Mouse (Mus musculus) liver, embryonic 13.5 days (tissue): ENCODE results near the gene Mindy1. TPM values are rescaled to one million over a fixed set of nuclear protein-coding genes. Genes with fewer than 3 reads are reported as not detected.

Experiments used
- ATAC-seq: fragments of 200-750 bp; cut with Nextera tagmentation; 2 replicates; pipeline ENCODE4 v1.8.0; 2017; ENCODE audit warnings: low read depth, mild to moderate bottlenecking, moderate number of reproducible peaks, moderate library complexity
- DNase-seq: peaks from one replicate; pipeline ENCODE4 v3.0.0; 2022
- H3K27ac ChIP-seq: fragments of 300-500 bp; sonication (generic); 2 replicates; pipeline ENCODE4 v1.5.1; 2015; ENCODE audit warnings: moderate library complexity, mild to moderate bottlenecking, inconsistent platforms
- H3K27me3 ChIP-seq: fragments of 300-500 bp; sonication (generic); 2 replicates; pipeline ENCODE4 v1.6.1; 2015; ENCODE audit warnings: mild to moderate bottlenecking, inconsistent platforms
- H3K36me3 ChIP-seq: fragments of 300-500 bp; sonication (generic); 2 replicates; pipeline ENCODE4 v1.6.1; 2015; ENCODE audit warnings: mild to moderate bottlenecking, inconsistent platforms
- H3K4me1 ChIP-seq: fragments of 300-500 bp; sonication (generic); replicated peaks from 2 replicates; pipeline ENCODE4 v1.6.1; 2015; ENCODE audit warnings: inconsistent platforms
- H3K4me2 ChIP-seq: fragments of 300-500 bp; sonication (generic); 2 replicates; pipeline ENCODE4 v1.6.1; 2015; ENCODE audit warnings: inconsistent platforms, mild to moderate bottlenecking, moderate library complexity
- H3K4me3 ChIP-seq: fragments of 300-500 bp; sonication (generic); replicated peaks from 2 replicates; pipeline ENCODE4 v1.5.1; 2015; ENCODE audit warnings: mild to moderate bottlenecking, inconsistent platforms
- H3K9ac ChIP-seq: fragments of 300-500 bp; sonication (generic); 2 replicates; pipeline ENCODE4 v1.6.1; 2015; ENCODE audit warnings: mild to moderate bottlenecking, inconsistent platforms
- H3K9me3 ChIP-seq: fragments of 300-500 bp; sonication (generic); replicated peaks from 2 replicates; pipeline ENCODE4 v1.6.1; 2016; ENCODE audit warnings: inconsistent platforms
- WGBS: fragments of 180-500 bp; shearing (Covaris S2); methylation state at CpG from one replicate; pipeline ENCODE4 v1.1.7; 2015; ENCODE audit not compliant: insufficient replicate concordance; 5-methylcytosine and 5-hydroxymethylcytosine counted together
- polyA plus RNA-seq: library from polyadenylated mRNA; unstranded; fragments of >200 nt; fragmentation: Nextera tagmentation; extraction: Ambion mirVana; gene quantifications from 2 replicates; pipeline ENCODE4 v1.2.1, GENCODE M21; 2015

The Mindy1 gene
- polyA plus RNA-seq, 1 experiment from 2014 or later, result 17.0 TPM

- ATAC-seq (no peak), DNase-seq (no peak)
- peaks cover 51% of the 10 kb centered on the region for H3K4me1 ChIP-seq
These were observed 3.5 kb downstream of the Mindy1 start for GRCm38 (mm10) chr3:95284501-95285281.

DNA sequence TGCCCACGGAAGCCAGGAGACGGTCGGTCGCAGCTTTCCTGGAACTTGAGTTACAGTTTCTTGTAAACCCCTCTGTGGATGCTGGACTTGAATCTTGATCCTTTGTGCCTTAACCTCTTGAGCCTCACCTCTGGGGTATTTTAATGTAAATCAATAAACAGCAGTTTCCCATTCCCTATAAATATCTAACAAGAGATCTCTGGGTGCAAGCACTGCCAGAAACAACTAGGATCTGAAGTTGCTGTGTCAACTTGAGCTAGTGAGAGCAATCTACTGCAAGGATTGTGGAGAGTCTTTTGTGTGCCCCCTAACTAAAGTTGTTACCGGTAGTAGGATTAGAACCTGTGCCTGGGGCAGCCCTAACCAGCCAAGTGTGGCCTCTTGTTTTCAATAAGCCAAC lies 4.2 kb downstream of the Mindy1 start:
- H3K9ac ChIP-seq, result no peak overlapping the region

More at GRCm38 (mm10) chr3:95284501-95285281, 3.5 kb downstream of the Mindy1 start:
- no peaks in the 10 kb centered on the region for H3K9me3 ChIP-seq
- H3K27me3 ChIP-seq, result no peaks in the 10 kb centered on the region
- no peak overlapping the region for H3K9ac ChIP-seq
- H3K4me2 ChIP-seq, result peak overlapping the region; percentile 79
- H3K4me3 ChIP-seq, result peak overlapping the region; percentile 82
- 82% methylated on average over 12 of the region's 12 CpGs for WGBS
- H3K27ac ChIP-seq, result no peak overlapping the region
- H3K36me3 ChIP-seq, result peaks cover 23% of the 10 kb centered on the region

GRCm38 (mm10) chr3:95286011-95286410 lies 4.9 kb downstream of the Mindy1 start:
- DNase-seq (no peak), ATAC-seq (no peak)
- no peak overlapping the region for H3K4me3 ChIP-seq
- peaks cover 33% of the 10 kb centered on the region for H3K36me3 ChIP-seq
- H3K9me3 ChIP-seq, result no peaks in the 10 kb centered on the region
- peaks cover 39% of the 10 kb centered on the region for H3K4me1 ChIP-seq
- no peaks in the 10 kb centered on the region for H3K27me3 ChIP-seq
- 67% methylated on average over 5 of the region's 5 CpGs for WGBS
- no peak overlapping the region for H3K4me2 ChIP-seq
- no peak overlapping the region for H3K27ac ChIP-seq
- H3K9ac ChIP-seq, result no peak overlapping the region

More for the DNA sequence above, 4.2 kb downstream of the Mindy1 start:
- Histone ChIP-seq H3K9me3 (no peaks in the 10 kb centered on the region), H3K36me3 (peaks cover 29% of the 10 kb centered on the region), H3K27ac (no peak overlapping the region), H3K4me1 (peaks cover 45% of the 10 kb centered on the region), H3K4me3 (no peak overlapping the region), H3K27me3 (no peaks in the 10 kb centered on the region), H3K4me2 (no peak overlapping the region)
- DNase-seq (no peak), ATAC-seq (no peak)
- WGBS, result 83% methylated on average over 5 of the region's 5 CpGs

GRCm38 (mm10) chr3:95286510-95286909 lies 5.4 kb downstream of the Mindy1 start:
- Histone ChIP-seq H3K9ac (no peak overlapping the region), H3K9me3 (no peaks in the 10 kb centered on the region), H3K36me3 (peaks cover 38% of the 10 kb centered on the region), H3K4me2 (no peak overlapping the region), H3K27me3 (no peaks in the 10 kb centered on the region), H3K4me1 (peaks cover 41% of the 10 kb centered on the region), H3K27ac (no peak overlapping the region), H3K4me3 (no peak overlapping the region)
- 48% methylated on average over 7 of the region's 7 CpGs for WGBS
- DNase-seq (no peak), ATAC-seq (no peak)

- Histone ChIP-seq H3K4me1 (peaks cover 41% of the 10 kb centered on the region), H3K4me3 (no peak overlapping the region), H3K36me3 (peaks cover 38% of the 10 kb centered on the region), H3K27me3 (no peaks in the 10 kb centered on the region), H3K9ac (no peak overlapping the region), H3K4me2 (no peak overlapping the region), H3K9me3 (no peaks in the 10 kb centered on the region), H3K27ac (no peak overlapping the region)
- DNase-seq (no peak), ATAC-seq (no peak)
- 79% methylated on average over 3 of the region's 3 CpGs for WGBS
These were observed 6.4 kb downstream of the Mindy1 start for GRCm38 (mm10) chr3:95287541-95287940.

- no peak overlapping the region for H3K27ac ChIP-seq
- DNase-seq (no peak), ATAC-seq (no peak)
- no peaks in the 10 kb centered on the region for H3K9me3 ChIP-seq
- H3K4me1 ChIP-seq, result peaks cover 47% of the 10 kb centered on the region
- no peak overlapping the region for H3K9ac ChIP-seq
- peaks cover 54% of the 10 kb centered on the region for H3K36me3 ChIP-seq
- no peak overlapping the region for H3K4me3 ChIP-seq
- no peaks in the 10 kb centered on the region for H3K27me3 ChIP-seq
- no peak overlapping the region for H3K4me2 ChIP-seq
- WGBS, result 85% methylated on average over 4 of the region's 4 CpGs
These were observed 8.3 kb downstream of the Mindy1 start for GRCm38 (mm10) chr3:95289419-95289818.

GRCm38 (mm10) chr3:95290156-95290555 lies 9.0 kb downstream of the Mindy1 start:
- Histone ChIP-seq H3K4me3 (no peak overlapping the region), H3K4me1 (peaks cover 46% of the 10 kb centered on the region), H3K9me3 (no peaks in the 10 kb centered on the region), H3K4me2 (no peak overlapping the region), H3K27me3 (no peaks in the 10 kb centered on the region), H3K27ac (no peak overlapping the region), H3K9ac (no peak overlapping the region), H3K36me3 (peaks cover 61% of the 10 kb centered on the region)
- DNase-seq (no peak), ATAC-seq (no peak)
- 79% methylated on average over 6 of the region's 6 CpGs for WGBS

GRCm38 (mm10) chr3:95291041-95291440 lies 9.9 kb downstream of the Mindy1 start:
- Histone ChIP-seq H3K4me3 (no peak overlapping the region), H3K4me2 (no peak overlapping the region), H3K9me3 (no peaks in the 10 kb centered on the region), H3K27me3 (no peaks in the 10 kb centered on the region), H3K4me1 (peaks cover 46% of the 10 kb centered on the region), H3K9ac (no peak overlapping the region), H3K27ac (no peak overlapping the region), H3K36me3 (peaks cover 68% of the 10 kb centered on the region)
- DNase-seq (no peak), ATAC-seq (no peak)
- WGBS, result 66% methylated on average over 4 of the region's 4 CpGs

DNA sequence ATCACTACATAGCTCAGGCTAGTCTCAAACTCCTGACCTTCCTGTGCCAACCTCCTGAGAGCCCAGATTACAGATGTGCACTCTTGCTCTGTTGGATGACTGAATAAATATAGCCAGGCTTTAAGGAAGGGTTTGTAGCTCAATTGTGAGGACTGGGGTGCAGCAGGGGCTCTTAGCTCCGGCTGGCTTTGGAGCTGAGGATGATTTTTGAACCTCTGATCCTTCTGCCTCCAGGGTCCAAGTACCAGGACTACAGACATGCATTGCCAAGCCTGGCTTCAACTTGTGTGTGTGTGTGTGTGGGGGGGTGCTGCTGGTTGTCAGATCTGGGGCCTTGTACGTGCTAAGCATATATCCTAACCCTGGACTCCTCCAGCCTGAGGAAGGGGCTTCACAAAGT lies 11.8 kb downstream of the Mindy1 start:
- Histone ChIP-seq H3K27me3 (no peaks in the 10 kb centered on the region), H3K36me3 (peaks cover 68% of the 10 kb centered on the region), H3K27ac (peak overlapping the region; percentile 65), H3K4me2 (no peak overlapping the region), H3K9me3 (no peaks in the 10 kb centered on the region), H3K4me1 (peaks cover 52% of the 10 kb centered on the region), H3K4me3 (no peak overlapping the region), H3K9ac (no peak overlapping the region)
- DNase-seq (no peak), ATAC-seq (no peak)
- WGBS, result 60% methylated on average over 2 of the region's 2 CpGs

- 24% methylated on average over 11 of the region's 11 CpGs for WGBS
- DNase-seq (no peak), ATAC-seq (peak; percentile 32; the same call in 1 of the 2 replicates)
- peak overlapping the region; percentile 65 for H3K27ac ChIP-seq
- peaks cover 62% of the 10 kb centered on the region for H3K36me3 ChIP-seq
- no peaks in the 10 kb centered on the region for H3K27me3 ChIP-seq
- peaks cover 54% of the 10 kb centered on the region for H3K4me1 ChIP-seq
- no peaks in the 10 kb centered on the region for H3K9me3 ChIP-seq
- no peak overlapping the region for H3K4me3 ChIP-seq
- H3K4me2 ChIP-seq, result no peak overlapping the region
- H3K9ac ChIP-seq, result no peak overlapping the region
These were observed 12.4 kb downstream of the Mindy1 start for GRCm38 (mm10) chr3:95293537-95293936.

DNA sequence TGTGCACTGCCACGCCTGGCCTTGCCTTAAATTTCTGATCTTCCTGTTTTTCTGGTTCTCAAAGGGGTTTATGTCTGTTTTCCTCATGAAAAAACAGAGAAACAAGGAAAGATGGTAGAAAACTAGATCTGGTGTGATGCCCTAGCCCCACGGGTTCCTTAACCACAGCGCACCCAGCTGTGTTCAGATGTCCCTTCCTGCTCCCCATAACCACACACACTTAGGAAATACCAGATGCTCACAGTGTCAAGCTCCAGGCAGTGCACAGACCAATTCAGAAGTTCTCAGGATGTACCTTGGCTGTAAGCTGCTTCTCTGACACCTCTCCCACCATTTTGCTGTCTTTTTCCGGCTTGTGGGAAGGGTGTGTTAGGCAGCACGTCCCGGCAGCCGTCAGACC lies 13.2 kb downstream of the Mindy1 start:
- Histone ChIP-seq H3K4me1 (peaks cover 54% of the 10 kb centered on the region), H3K27me3 (no peaks in the 10 kb centered on the region)

GRCm38 (mm10) chr3:95294718-95295117 lies 13.6 kb downstream of the Mindy1 start:
- DNase-seq (no peak), ATAC-seq (no peak)
- WGBS, result 74% methylated on average over 5 of the region's 5 CpGs
- Histone ChIP-seq H3K4me2 (no peak overlapping the region), H3K4me3 (no peak overlapping the region), H3K9me3 (no peaks in the 10 kb centered on the region), H3K27me3 (no peaks in the 10 kb centered on the region), H3K36me3 (peaks cover 52% of the 10 kb centered on the region), H3K4me1 (peaks cover 54% of the 10 kb centered on the region), H3K9ac (no peak overlapping the region), H3K27ac (no peak overlapping the region)

More for the DNA sequence above, 13.2 kb downstream of the Mindy1 start:
- Histone ChIP-seq H3K4me3 (no peak overlapping the region), H3K36me3 (peaks cover 56% of the 10 kb centered on the region), H3K4me2 (no peak overlapping the region), H3K9ac (no peak overlapping the region), H3K27ac (peak overlapping the region; percentile 60), H3K9me3 (no peaks in the 10 kb centered on the region)
- ATAC-seq, result no peak
- WGBS, result 66% methylated on average over 7 of the region's 7 CpGs
- no peak for DNase-seq
